Mouse (Mus musculus) lung, adult 2 months (tissue): ENCODE results near the gene Cers4.

ENCODE experiments used
- CTCF ChIP-seq: fragments of 200-500 bp; IDR thresholded peaks from 2 replicates; pipeline ENCODE4 v1.5.1; 2011; ENCODE audit warnings: mild to moderate bottlenecking, low read length, control low read depth; ENCODE audit not compliant: insufficient read depth
- POLR2A ChIP-seq: fragments of 200-500 bp; IDR thresholded peaks from 2 replicates; pipeline ENCODE4 v1.6.1; 2011; ENCODE audit warnings: low read depth, mild to moderate bottlenecking, control low read depth, low read length, borderline replicate concordance; ENCODE audit errors: extremely low read depth

DNA sequence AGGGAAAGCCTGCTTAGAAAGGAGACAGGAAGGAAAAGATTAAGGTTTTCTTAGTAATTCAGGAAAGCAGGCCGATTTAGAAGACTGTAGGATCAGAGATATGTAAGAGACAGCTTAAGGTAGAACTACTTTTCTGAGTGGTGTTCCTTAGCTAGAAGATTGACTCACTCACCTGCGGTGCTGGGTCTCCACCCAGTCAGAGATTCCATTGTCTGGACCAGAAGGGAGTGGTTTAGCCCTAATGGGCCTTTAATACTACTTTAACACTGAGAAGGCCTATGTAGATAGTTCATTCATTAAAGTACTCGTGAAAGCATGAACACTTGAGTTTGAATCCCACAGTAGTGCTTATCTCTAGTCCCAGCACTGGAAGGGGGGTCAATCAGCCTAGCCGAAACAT, 11.2 kb upstream of the Cers4 start:
- no peak for TF ChIP-seq CTCF
- TF ChIP-seq POLR2A, result no peak
